Mouse (Mus musculus): ENCODE data around the gene Sapcd1. TPM values are rescaled to one million over a fixed set of nuclear protein-coding genes. Genes with fewer than 3 reads are reported as not detected.

Sapcd1 gene
- total RNA-seq, 2 experiments from 2014 or later: 0.67 TPM; not detected in 1

GRCm38 (mm10) chr17:35032323-35032870, 4.6 kb upstream of the Sapcd1 start:
- no peak overlapping the region for H3K27ac ChIP-seq
- TF ChIP-seq CTCF (conservative IDR thresholded peaks at IDR 0.05): no peak
- no peak for DNase-seq (ENCODE audit: low spot score in 2 of 2)

GRCm38 (mm10) chr17:35031880-35032279, 4.1 kb upstream of the Sapcd1 start:
- Histone ChIP-seq H3K4me3 (no peak overlapping the region), H3K27ac (no peak overlapping the region)
- DNase-seq (ENCODE audit: low spot score in 2 of 2): no peak
- TF ChIP-seq CTCF (conservative IDR thresholded peaks at IDR 0.05): no peak

More at GRCm38 (mm10) chr17:35032323-35032870, 4.6 kb upstream of the Sapcd1 start:
- no peak overlapping the region for H3K4me3 ChIP-seq

DNA sequence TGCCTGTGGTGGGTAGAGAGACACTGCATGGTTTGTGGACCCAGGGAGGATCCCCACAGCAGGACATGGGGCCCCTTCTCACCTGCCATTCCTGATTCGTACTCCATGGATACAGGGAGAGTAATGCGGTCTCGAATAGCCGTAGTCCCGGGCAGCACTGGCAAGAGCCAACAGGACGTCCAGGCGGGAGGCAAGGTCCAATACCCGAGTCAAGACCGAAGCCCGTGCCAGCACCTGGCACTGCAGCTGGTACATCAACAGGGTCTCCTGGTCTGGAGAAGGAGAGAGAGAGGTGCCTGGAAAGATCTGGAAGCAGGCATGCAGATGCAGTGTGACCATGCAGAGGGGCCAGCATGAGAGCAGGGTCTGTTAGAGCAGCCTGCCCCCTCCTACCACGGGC, 3.5 kb upstream of the Sapcd1 start:
- Histone ChIP-seq H3K27ac (no peak overlapping the region), H3K4me3 (no peak overlapping the region)
- TF ChIP-seq CTCF (conservative IDR thresholded peaks at IDR 0.05): no peak
- DNase-seq (ENCODE audit: low spot score in 2 of 2): no peak

DNA sequence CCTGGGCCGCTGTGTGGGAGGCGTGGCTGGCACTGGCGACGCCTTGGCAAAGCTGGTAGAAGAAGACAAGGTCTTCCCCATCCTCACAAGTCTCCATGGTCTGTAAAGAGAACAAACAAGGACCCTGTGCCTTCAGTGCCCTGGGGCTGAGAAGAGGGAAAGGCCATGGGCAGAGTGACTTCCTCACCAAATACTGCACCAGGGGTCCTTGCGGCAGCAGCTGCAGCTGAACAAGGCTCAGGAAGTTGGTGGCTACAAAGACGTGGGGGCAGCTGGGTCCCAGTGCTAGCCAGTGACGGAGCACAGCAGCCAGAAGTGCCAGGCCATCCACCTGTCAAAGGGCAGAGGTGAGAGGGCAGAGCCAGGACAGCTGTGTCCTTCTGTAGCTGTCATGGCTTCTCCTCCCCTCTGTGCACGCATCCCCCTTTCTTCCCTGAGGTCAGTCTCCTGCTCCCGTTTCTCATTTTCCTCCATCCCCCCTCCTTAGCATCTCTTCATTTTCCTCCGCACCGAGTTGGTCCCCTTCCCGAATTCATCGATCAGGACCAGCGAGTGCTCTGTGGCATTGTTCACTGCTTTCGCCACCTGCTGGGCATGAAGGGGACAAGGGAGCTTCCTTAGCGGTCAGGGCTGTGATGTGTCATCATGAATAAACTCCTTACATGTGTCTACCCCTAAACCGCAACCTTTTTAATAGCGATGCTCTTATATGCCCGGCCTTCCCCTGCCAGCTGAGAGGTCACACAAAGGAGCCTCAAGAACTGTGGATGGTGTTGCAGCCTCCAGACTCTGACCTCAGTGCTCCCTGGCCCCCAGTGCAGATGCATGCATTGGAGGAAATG, 2.1 kb upstream of the Sapcd1 start:
- TF ChIP-seq CTCF (conservative IDR thresholded peaks at IDR 0.05): peak; percentile 73
- Histone ChIP-seq H3K4me3 (no peak overlapping the region), H3K27ac (no peak overlapping the region)
- DNase-seq (ENCODE audit: low spot score in 2 of 2): no peak

DNA sequence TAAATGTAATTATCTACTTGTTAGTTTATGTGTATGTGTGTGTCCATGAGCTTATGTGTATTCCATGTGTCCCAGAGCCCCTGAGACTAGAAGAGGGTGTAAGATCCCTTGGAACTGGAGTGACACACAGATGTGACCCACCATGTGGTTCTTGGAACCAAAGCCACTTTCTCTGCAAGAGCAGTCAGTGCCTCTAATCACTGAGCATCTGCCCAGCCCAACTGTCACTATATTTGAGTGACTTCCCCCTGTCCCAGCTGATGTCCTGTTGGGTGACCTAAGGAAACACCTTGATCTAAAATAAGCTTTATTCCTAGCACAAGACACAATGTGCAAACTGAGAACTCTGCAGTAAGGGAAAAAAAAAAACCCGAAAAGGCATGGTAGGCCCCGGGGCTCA, 499 bp upstream of the Sapcd1 start:
- no peak for TF ChIP-seq CTCF (conservative IDR thresholded peaks at IDR 0.05)
- Histone ChIP-seq H3K27ac (no peak overlapping the region), H3K4me3 (no peak overlapping the region)
- no peak for DNase-seq (ENCODE audit: low spot score in 2 of 2)

DNA sequence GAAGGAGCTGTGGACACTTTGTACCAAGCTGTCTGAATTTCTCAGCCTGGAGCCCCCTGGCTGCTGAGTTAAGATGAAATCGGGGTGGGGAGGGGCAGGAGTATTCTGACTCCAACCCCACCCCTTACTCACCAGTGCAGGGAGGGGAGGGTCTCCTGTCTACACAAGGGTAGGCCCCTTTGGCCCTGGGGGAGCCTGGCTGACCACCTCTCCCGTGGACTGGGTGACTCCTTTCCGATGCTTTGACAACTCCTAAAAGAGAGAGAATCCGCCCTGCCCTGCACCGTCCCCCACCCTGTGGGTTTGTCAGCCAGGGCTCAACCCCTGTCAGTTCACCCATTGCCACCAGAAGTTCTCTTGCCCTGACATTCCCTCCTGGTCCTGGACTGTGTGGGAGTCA, 1.6 kb downstream of the Sapcd1 start:
- DNase-seq (ENCODE audit: low spot score in 2 of 2): no peak
- H3K4me3 ChIP-seq: no peak overlapping the region
- no peak overlapping the region for H3K27ac ChIP-seq
- TF ChIP-seq CTCF (conservative IDR thresholded peaks at IDR 0.05): no peak

DNA sequence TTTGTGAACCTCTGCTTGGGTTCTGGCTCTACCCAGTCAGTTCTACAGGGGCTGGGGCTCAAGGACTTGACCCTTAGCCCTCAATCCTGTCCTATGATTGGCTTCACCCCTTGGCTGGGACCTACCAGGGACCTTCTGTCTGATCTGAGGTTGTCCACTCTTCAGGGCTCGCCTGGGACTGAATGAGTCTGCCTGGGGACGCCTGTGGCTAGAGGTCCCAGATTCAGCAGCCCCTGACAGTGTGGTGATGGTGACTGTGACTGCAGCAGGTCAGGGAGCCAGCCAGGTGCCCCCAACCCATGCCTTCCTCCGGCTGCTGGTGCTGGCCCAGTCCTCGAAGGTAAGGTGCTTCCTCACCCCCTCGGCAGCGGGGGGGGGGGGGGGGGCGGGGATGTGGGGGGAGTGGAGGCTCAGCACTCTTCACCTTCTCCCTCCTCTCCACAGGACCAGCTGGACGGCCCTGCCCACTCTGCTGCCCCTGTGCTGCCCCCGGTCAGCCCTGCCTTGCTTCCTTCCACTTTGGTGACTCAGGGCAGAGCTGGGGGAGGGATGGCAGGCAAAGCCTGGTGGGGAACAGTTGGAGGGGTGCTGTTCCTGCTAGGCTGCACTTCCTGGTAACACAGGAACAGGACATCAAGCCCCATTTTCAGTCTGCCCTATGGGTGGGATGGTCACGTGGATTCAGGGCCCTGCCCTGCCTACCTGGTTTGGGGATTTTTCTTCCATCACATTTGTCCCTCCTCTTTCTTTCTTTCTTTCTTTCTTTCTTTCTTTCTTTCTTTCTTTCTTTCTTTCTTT, 2.9 kb downstream of the Sapcd1 start:
- DNase-seq (ENCODE audit: low spot score in 2 of 2): no peak
- H3K4me3 ChIP-seq: no peak overlapping the region
- no peak overlapping the region for H3K27ac ChIP-seq
- TF ChIP-seq CTCF (conservative IDR thresholded peaks at IDR 0.05): no peak

GRCm38 (mm10) chr17:35024261-35024660, 3.6 kb downstream of the Sapcd1 start:
- DNase-seq (ENCODE audit: low spot score in 2 of 2): no peak
- TF ChIP-seq CTCF (conservative IDR thresholded peaks at IDR 0.05): no peak
- Histone ChIP-seq H3K4me3 (no peak overlapping the region), H3K27ac (no peak overlapping the region)

DNA sequence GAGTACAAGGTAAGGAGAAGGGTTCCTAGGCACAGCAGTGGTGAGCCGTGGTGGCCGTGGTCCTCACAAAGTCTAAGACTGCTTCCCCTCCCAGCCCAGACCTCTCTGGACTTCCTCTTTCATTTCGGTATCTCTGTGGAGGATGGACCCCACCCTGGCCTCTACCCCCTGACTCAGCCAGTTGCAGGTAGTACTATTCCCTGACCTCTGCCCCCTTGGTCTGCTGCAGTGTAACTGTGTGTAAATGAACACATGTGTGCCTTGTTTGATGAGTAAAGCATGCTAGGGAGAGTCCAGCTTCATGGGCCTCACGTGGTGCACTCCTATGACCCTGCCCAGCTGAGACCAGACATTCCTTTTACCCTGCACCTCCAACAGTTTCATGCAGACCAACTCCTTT, 4.1 kb downstream of the Sapcd1 start:
- Histone ChIP-seq H3K27ac (no peak overlapping the region), H3K4me3 (no peak overlapping the region)
- DNase-seq (ENCODE audit: low spot score in 2 of 2): no peak
- TF ChIP-seq CTCF (conservative IDR thresholded peaks at IDR 0.05): no peak

DNA sequence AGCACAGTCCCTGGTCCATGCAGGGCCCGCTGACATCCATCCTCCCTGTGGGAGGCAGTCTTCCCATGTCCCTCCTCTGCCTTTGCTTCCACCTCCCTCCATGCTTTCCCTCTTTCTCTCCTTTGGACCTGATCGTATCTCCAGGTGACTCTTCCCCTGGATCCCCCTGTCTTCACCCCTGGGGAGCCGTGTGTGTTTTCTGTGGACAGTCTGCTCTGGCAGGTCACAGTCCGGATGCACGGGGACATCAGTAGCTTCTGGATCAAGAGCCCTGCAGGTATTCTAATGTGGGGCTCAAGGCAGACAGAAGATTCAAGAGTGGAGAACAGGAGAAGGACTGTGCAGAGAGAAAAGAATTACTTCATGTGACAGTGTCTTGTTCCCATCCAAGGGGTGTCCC, 4.6 kb downstream of the Sapcd1 start:
- H3K4me3 ChIP-seq: no peak overlapping the region
- no peak for TF ChIP-seq CTCF (conservative IDR thresholded peaks at IDR 0.05)
- H3K27ac ChIP-seq: no peak overlapping the region
- no peak for DNase-seq (ENCODE audit: low spot score in 2 of 2)

GRCm38 (mm10) chr17:35022541-35023060, 5.2 kb downstream of the Sapcd1 start:
- H3K4me3 ChIP-seq: no peak overlapping the region
- TF ChIP-seq CTCF (conservative IDR thresholded peaks at IDR 0.05): no peak
- H3K27ac ChIP-seq: no peak overlapping the region
- no peak for DNase-seq (ENCODE audit: low spot score in 2 of 2)

DNA sequence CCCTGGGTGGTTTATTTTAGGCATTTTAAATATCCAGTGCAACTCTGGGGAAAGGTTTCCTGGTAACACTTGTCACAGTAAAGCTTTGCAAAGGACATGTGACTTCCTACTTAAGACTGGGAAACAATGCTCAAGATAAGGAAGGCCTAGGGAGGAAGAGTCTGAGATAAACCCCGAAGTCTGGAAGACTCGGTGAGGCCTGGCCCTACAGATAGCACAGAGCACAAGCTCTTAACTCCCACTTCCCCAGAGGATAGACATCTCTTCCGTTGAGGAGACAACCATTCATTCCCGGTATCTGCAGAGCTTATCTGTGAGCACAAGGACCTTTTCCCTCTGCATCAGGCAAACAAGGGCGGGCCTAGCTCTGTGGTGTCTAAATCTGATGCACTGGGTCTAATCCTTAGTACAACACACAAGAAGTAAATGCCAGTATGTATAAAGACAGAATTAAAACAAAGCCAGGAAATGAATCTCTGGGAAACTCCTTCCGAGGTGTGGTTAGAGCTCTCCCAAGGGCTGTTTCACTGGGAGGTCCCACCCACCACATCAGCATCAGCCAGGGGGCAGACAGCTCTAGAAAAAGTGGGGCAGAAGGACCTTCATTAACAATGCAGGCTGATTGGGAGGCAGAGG, 5.9 kb downstream of the Sapcd1 start:
- TF ChIP-seq CTCF (conservative IDR thresholded peaks at IDR 0.05): no peak
- DNase-seq (ENCODE audit: low spot score in 2 of 2): no peak
- no peak overlapping the region for H3K4me3 ChIP-seq
- peak overlapping the region; percentile 12; the same call in 1 of the 2 replicates for H3K27ac ChIP-seq

All from layer of hippocampus, adult 2 months (tissue).